Mouse (Mus musculus): ENCODE results near the gene Fry. TPM values are rescaled to one million over a fixed set of nuclear protein-coding genes. Genes with fewer than 3 reads are reported as not detected.
A peak's percentile ranks its signal among the peaks of the same experiment; 100 is the strongest.

Fry gene
- polyA plus RNA-seq, 1 experiment from 2014 or later = 8.5 TPM

- TF ChIP-seq CTCF (IDR thresholded peaks at IDR 0.05; ENCODE audit: low read depth) = no peak; the same call in 1 of the 2 replicates
- H3K4me3 ChIP-seq (replicated peaks; ENCODE audit: low read depth, low read length) = no peak overlapping the region
- H3K4me2 ChIP-seq (ENCODE audit: low read length) = no peak overlapping the region
- H3K27ac ChIP-seq = no peak overlapping the region
- no peak overlapping the region for H3K9ac ChIP-seq (ENCODE audit: low read depth, low read length)
- no peaks in the 10 kb centered on the region for H3K36me3 ChIP-seq (ENCODE audit: insufficient read depth, low read length)
- no peaks in the 10 kb centered on the region for H3K9me3 ChIP-seq (replicated peaks; ENCODE audit: low read length)
- peak; percentile 71 for DNase-seq (ENCODE audit: low spot score)
- WGBS = 36% methylated on average over 18 of the region's 21 CpGs
- H3K27me3 ChIP-seq (ENCODE audit: insufficient read depth, low read length) = no peaks in the 10 kb centered on the region
- H3K4me1 ChIP-seq (replicated peaks; ENCODE audit: insufficient read depth, low read length) = no peaks in the 10 kb centered on the region
- ATAC-seq (replicated peaks; ENCODE audit: low FRiP score, low read depth) = peak; percentile 52
Observed at GRCm38 (mm10) chr5:150232159-150233150, 114.0 kb downstream of the Fry start.

DNA sequence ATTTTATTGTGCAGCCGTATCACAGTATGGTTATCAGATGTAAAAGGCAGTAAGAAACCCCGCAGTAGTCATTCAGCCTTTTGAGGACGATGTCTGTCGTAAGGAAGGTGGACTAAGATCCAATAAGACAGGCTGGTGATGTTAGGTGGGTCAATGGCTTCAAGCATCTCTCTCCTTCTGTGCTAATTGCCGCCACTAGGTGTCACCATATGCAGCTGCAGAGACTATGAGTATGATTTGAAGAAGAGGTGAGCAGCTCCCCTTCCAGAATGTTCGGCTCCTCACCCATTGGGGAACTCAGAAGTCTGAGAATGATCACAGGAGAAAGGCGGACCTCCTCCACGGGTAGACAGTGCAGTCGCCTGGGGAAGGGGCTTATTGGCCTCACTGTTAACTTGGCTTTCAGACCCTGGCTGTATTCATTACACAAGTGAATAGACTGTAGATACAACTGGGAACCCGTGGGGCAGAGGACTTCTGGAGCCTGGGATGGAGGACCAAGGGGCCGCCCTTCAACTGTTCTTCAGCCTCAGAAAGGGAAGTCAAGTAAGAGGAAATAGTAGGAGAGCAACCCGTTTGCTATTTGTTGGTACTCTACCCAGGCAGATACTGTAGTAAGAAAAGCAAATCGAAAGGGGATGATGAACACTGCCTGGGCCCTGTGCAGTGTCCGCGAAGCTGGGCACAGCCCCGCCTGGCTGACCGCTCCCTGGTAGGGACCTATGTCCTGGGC is 114.9 kb downstream of the Fry start:
- ATAC-seq (replicated peaks; ENCODE audit: low FRiP score, low read depth) = peak; percentile 68; the same call in 1 of the 2 replicates
- no peak overlapping the region for H3K4me3 ChIP-seq (replicated peaks; ENCODE audit: low read depth, low read length)
- no peaks in the 10 kb centered on the region for H3K4me1 ChIP-seq (replicated peaks; ENCODE audit: insufficient read depth, low read length)
- DNase-seq (ENCODE audit: low spot score) = peak; percentile 90
- no peaks in the 10 kb centered on the region for H3K36me3 ChIP-seq (ENCODE audit: insufficient read depth, low read length)
- no peak overlapping the region for H3K27ac ChIP-seq
- 51% methylated on average over 17 of the region's 17 CpGs for WGBS
- no peak overlapping the region for H3K9ac ChIP-seq (ENCODE audit: low read depth, low read length)
- no peaks in the 10 kb centered on the region for H3K27me3 ChIP-seq (ENCODE audit: insufficient read depth, low read length)
- H3K4me2 ChIP-seq (ENCODE audit: low read length) = no peak overlapping the region
- peak; percentile 82 for TF ChIP-seq CTCF (IDR thresholded peaks at IDR 0.05; ENCODE audit: low read depth)
- no peaks in the 10 kb centered on the region for H3K9me3 ChIP-seq (replicated peaks; ENCODE audit: low read length)

- no peak for DNase-seq (ENCODE audit: low spot score)
- no peak for TF ChIP-seq CTCF (IDR thresholded peaks at IDR 0.05; ENCODE audit: low read depth)
- Histone ChIP-seq H3K9me3 (replicated peaks; ENCODE audit: low read length) (no peaks in the 10 kb centered on the region), H3K27ac (no peak overlapping the region), H3K4me1 (replicated peaks; ENCODE audit: insufficient read depth, low read length) (no peaks in the 10 kb centered on the region), H3K4me2 (ENCODE audit: low read length) (no peak overlapping the region), H3K4me3 (replicated peaks; ENCODE audit: low read depth, low read length) (no peak overlapping the region), H3K36me3 (ENCODE audit: insufficient read depth, low read length) (no peaks in the 10 kb centered on the region), H3K27me3 (ENCODE audit: insufficient read depth, low read length) (no peaks in the 10 kb centered on the region), H3K9ac (ENCODE audit: low read depth, low read length) (no peak overlapping the region)
- WGBS = 86% methylated on average over 5 of the region's 5 CpGs
- no peak for ATAC-seq (replicated peaks; ENCODE audit: low FRiP score, low read depth)
Observed at GRCm38 (mm10) chr5:150235931-150236330, 117.5 kb downstream of the Fry start.

DNA sequence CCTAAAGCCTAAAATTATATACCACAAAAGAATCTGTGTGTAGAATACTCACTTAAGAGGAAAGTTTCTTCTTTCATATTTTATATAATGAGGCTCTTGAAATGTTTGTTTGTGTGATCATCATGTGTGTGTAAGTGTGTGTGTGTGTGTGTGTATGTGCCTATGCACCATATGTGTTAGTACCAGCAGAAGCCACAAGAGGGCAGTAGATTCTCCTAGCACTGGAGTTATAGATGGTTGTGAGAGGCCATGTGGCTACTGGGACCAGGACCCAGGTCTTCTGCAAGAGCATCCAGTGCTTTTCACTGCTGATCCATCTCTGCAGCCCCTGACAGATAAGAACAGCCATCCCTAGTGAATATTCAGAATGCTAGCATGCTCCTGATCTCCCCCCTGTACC is 118.2 kb downstream of the Fry start:
- no peaks in the 10 kb centered on the region for H3K27me3 ChIP-seq (ENCODE audit: insufficient read depth, low read length)
- H3K4me2 ChIP-seq (ENCODE audit: low read length) = no peak overlapping the region
- DNase-seq (ENCODE audit: low spot score) = no peak
- no peak overlapping the region for H3K4me3 ChIP-seq (replicated peaks; ENCODE audit: low read depth, low read length)
- no peak for TF ChIP-seq CTCF (IDR thresholded peaks at IDR 0.05; ENCODE audit: low read depth)
- no peak overlapping the region for H3K9ac ChIP-seq (ENCODE audit: low read depth, low read length)
- H3K27ac ChIP-seq = no peak overlapping the region
- H3K9me3 ChIP-seq (replicated peaks; ENCODE audit: low read length) = no peaks in the 10 kb centered on the region
- ATAC-seq (replicated peaks; ENCODE audit: low FRiP score, low read depth) = no peak
- no peaks in the 10 kb centered on the region for H3K36me3 ChIP-seq (ENCODE audit: insufficient read depth, low read length)
- no peaks in the 10 kb centered on the region for H3K4me1 ChIP-seq (replicated peaks; ENCODE audit: insufficient read depth, low read length)

DNA sequence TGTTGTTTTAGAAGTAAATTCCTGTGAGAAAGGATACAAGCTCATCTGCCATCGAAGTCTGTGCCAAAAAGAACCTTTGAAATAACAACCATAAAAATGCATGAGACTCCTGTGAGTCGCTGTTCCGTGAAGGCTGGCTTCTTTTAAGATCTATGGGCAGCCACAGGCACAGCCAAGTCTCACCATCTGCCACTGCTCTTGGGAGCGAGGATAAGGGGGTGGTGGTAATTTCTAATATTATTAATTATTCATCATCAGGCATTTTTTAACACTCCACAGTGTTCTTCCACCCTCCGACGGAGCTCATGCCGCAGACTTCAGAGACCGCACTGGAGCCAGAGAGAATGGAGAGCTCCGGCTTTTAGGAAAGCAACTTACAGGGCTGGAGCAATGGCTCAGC is 123.2 kb downstream of the Fry start:
- 79% methylated on average over 9 of the region's 9 CpGs for WGBS
- Histone ChIP-seq H3K9me3 (replicated peaks; ENCODE audit: low read length) (no peaks in the 10 kb centered on the region), H3K36me3 (ENCODE audit: insufficient read depth, low read length) (no peaks in the 10 kb centered on the region), H3K27me3 (ENCODE audit: insufficient read depth, low read length) (no peaks in the 10 kb centered on the region), H3K27ac (no peak overlapping the region), H3K4me3 (replicated peaks; ENCODE audit: low read depth, low read length) (no peak overlapping the region), H3K4me1 (replicated peaks; ENCODE audit: insufficient read depth, low read length) (no peaks in the 10 kb centered on the region; the same call in 1 of the 2 replicates), H3K4me2 (ENCODE audit: low read length) (no peak overlapping the region), H3K9ac (ENCODE audit: low read depth, low read length) (no peak overlapping the region)
- ATAC-seq (replicated peaks; ENCODE audit: low FRiP score, low read depth) (no peak), DNase-seq (ENCODE audit: low spot score) (no peak)
- no peak for TF ChIP-seq CTCF (IDR thresholded peaks at IDR 0.05; ENCODE audit: low read depth)

- H3K4me2 ChIP-seq (ENCODE audit: low read length) = no peak overlapping the region
- no peak overlapping the region for H3K9ac ChIP-seq (ENCODE audit: low read depth, low read length)
- WGBS = 76% methylated on average over 3 of the region's 3 CpGs
- H3K27ac ChIP-seq = no peak overlapping the region
- DNase-seq (ENCODE audit: low spot score) (peak; percentile 38), ATAC-seq (replicated peaks; ENCODE audit: low FRiP score, low read depth) (no peak)
- no peaks in the 10 kb centered on the region; the same call in 1 of the 2 replicates for H3K4me1 ChIP-seq (replicated peaks; ENCODE audit: insufficient read depth, low read length)
- no peaks in the 10 kb centered on the region for H3K36me3 ChIP-seq (ENCODE audit: insufficient read depth, low read length)
- H3K27me3 ChIP-seq (ENCODE audit: insufficient read depth, low read length) = no peaks in the 10 kb centered on the region
- no peak overlapping the region for H3K4me3 ChIP-seq (replicated peaks; ENCODE audit: low read depth, low read length)
- no peaks in the 10 kb centered on the region for H3K9me3 ChIP-seq (replicated peaks; ENCODE audit: low read length)
- TF ChIP-seq CTCF (IDR thresholded peaks at IDR 0.05; ENCODE audit: low read depth) = peak; percentile 65
Observed at GRCm38 (mm10) chr5:150246737-150247136, 128.3 kb downstream of the Fry start.
